Mouse (Mus musculus) lung, postnatal 10 days (tissue): ENCODE measurements around the gene Myo1b.

ENCODE experiments used
- DNase-seq: peaks from one replicate; pipeline ENCODE4 v3.0.0; 2021

The Myo1b gene

GRCm38 (mm10) chr1:51915576-51916156 lies at the start of gene Myo1b:
Gene Myo1b, minus strand, starts transcription at chr1:51916071.
- peak; percentile 85 for DNase-seq

GRCm38 (mm10) chr1:51964647-51965046 lies 48.8 kb upstream of the Myo1b start:
- no peak for DNase-seq

GRCm38 (mm10) chr1:51947116-51947515 lies 31.2 kb upstream of the Myo1b start:
- DNase-seq, result no peak

- peak; percentile 75 for DNase-seq
Measured at GRCm38 (mm10) chr1:51944755-51945154, 28.9 kb upstream of the Myo1b start.

- DNase-seq, result no peak
Measured at GRCm38 (mm10) chr1:51938357-51938756, 22.5 kb upstream of the Myo1b start.

GRCm38 (mm10) chr1:51935006-51935405 lies 19.1 kb upstream of the Myo1b start:
- DNase-seq, result no peak

- DNase-seq, result peak; percentile 23
Measured at GRCm38 (mm10) chr1:51934176-51934924, 18.5 kb upstream of the Myo1b start.

- no peak for DNase-seq
Measured at GRCm38 (mm10) chr1:51932826-51933225, 17.0 kb upstream of the Myo1b start.

GRCm38 (mm10) chr1:51931561-51931960 lies 15.7 kb upstream of the Myo1b start:
- no peak for DNase-seq

- DNase-seq, result peak; percentile 21
Measured at GRCm38 (mm10) chr1:51930584-51930983, 14.7 kb upstream of the Myo1b start.

GRCm38 (mm10) chr1:51929557-51929956 lies 13.7 kb upstream of the Myo1b start:
- DNase-seq, result no peak

GRCm38 (mm10) chr1:51922820-51923219 lies 6.9 kb upstream of the Myo1b start:
- no peak for DNase-seq

GRCm38 (mm10) chr1:51916276-51916675 lies 405 bp upstream of the Myo1b start:
- DNase-seq, result no peak

GRCm38 (mm10) chr1:51915051-51915575 lies 758 bp downstream of the Myo1b start:
- peak; percentile 94 for DNase-seq

GRCm38 (mm10) chr1:51914095-51914494 lies 1.8 kb downstream of the Myo1b start:
- no peak for DNase-seq

- DNase-seq, result peak; percentile 63
Measured at GRCm38 (mm10) chr1:51913071-51913814, 2.6 kb downstream of the Myo1b start.

- peak; percentile 55 for DNase-seq
Measured at GRCm38 (mm10) chr1:51911331-51911730, 4.5 kb downstream of the Myo1b start.

GRCm38 (mm10) chr1:51909204-51909603 lies 6.7 kb downstream of the Myo1b start:
- no peak for DNase-seq

GRCm38 (mm10) chr1:51907821-51908220 lies 8.1 kb downstream of the Myo1b start:
- no peak for DNase-seq

GRCm38 (mm10) chr1:51906206-51906906 lies 9.5 kb downstream of the Myo1b start:
- DNase-seq, result no peak

GRCm38 (mm10) chr1:51905073-51905472 lies 10.8 kb downstream of the Myo1b start:
- DNase-seq, result no peak

GRCm38 (mm10) chr1:51897160-51897572 lies 18.7 kb downstream of the Myo1b start:
- DNase-seq, result no peak

GRCm38 (mm10) chr1:51895961-51896360 lies 19.9 kb downstream of the Myo1b start:
- DNase-seq, result no peak
